Mouse (Mus musculus) hindbrain, embryonic 15.5 days (tissue): Measurements from ENCODE around the gene Tmem164. TPM values are rescaled to one million over a fixed set of nuclear protein-coding genes. Genes with fewer than 3 reads are reported as not detected.

Source experiments
- ATAC-seq: fragments of 200-750 bp; cut with Nextera tagmentation; 2 replicates; pipeline ENCODE4 v1.8.0; 2017; ENCODE audit warnings: low read depth, moderate number of reproducible peaks, moderate TSS enrichment; ENCODE audit not compliant: low FRiP score
- H3K27ac ChIP-seq: fragments of 300-500 bp; sonication (generic); replicated peaks from 2 replicates; pipeline ENCODE4 v1.5.1; 2015; ENCODE audit warnings: mild to moderate bottlenecking, inconsistent platforms
- H3K27me3 ChIP-seq: fragments of 300-500 bp; sonication (generic); 2 replicates; pipeline ENCODE4 v1.6.1; 2015; ENCODE audit warnings: control low read depth, inconsistent platforms
- H3K36me3 ChIP-seq: fragments of 300-500 bp; sonication (generic); 2 replicates; pipeline ENCODE4 v1.6.1; 2015; ENCODE audit warnings: control low read depth, inconsistent platforms
- H3K4me1 ChIP-seq: fragments of 300-500 bp; sonication (generic); replicated peaks from 2 replicates; pipeline ENCODE4 v1.6.1; 2015; ENCODE audit warnings: control low read depth, inconsistent platforms
- H3K4me2 ChIP-seq: fragments of 300-500 bp; sonication (generic); 2 replicates; pipeline ENCODE4 v1.6.1; 2015; ENCODE audit warnings: moderate library complexity, mild to moderate bottlenecking, inconsistent platforms
- H3K4me3 ChIP-seq: fragments of 300-500 bp; sonication (generic); 2 replicates; pipeline ENCODE4 v1.5.1; 2015; ENCODE audit warnings: mild to moderate bottlenecking, inconsistent platforms
- H3K9ac ChIP-seq: fragments of 300-500 bp; sonication (generic); 2 replicates; pipeline ENCODE4 v1.6.1; 2015; ENCODE audit warnings: inconsistent platforms
- H3K9me3 ChIP-seq: fragments of 300-500 bp; sonication (generic); 2 replicates; pipeline ENCODE4 v1.6.1; 2016; ENCODE audit warnings: control low read depth, inconsistent platforms
- WGBS: fragments of 180-500 bp; shearing (Covaris S2); methylation state at CpG from one replicate; pipeline ENCODE4 v1.1.7; 2015; 5-methylcytosine and 5-hydroxymethylcytosine counted together
- polyA plus RNA-seq: library from polyadenylated mRNA; unstranded; fragments of >200 nt; fragmentation: Nextera tagmentation; extraction: Ambion mirVana; gene quantifications from 2 replicates; pipeline ENCODE4 v1.2.1, GENCODE M21; 2015

Gene Tmem164
- polyA plus RNA-seq, 1 experiment from 2014 or later = 25.1 TPM

DNA sequence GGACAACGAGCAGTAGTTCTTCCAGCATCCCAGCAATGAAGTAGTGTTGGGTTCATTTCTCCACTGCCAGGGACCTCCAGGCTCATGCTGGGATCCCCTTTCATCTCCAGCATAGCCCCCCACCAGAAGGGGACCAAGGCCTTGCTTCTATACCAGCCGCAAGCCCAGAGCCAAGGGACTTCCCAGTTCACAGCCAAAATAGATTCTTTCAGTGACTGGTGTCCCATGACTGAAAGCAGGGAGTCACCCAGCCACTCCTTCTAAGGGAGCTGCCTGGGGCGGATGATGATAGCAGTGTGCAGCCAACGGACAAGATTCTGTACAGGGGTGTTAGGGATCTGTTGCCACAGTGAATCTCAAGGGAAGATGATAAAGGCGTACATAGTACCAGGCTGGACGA, 153.6 kb downstream of the Tmem164 start:
- 90% methylated on average over 6 of the region's 6 CpGs for WGBS
- H3K4me1 ChIP-seq = no peaks in the 10 kb centered on the region
- H3K27me3 ChIP-seq = no peaks in the 10 kb centered on the region
- ATAC-seq = no peak
- H3K9ac ChIP-seq = no peak overlapping the region
- no peaks in the 10 kb centered on the region for H3K36me3 ChIP-seq
- no peak overlapping the region for H3K4me2 ChIP-seq
- H3K9me3 ChIP-seq = no peaks in the 10 kb centered on the region
- no peak overlapping the region for H3K4me3 ChIP-seq
- no peak overlapping the region for H3K27ac ChIP-seq

GRCm38 (mm10) chrX:142836399-142836798, 155.2 kb downstream of the Tmem164 start:
- H3K4me1 ChIP-seq = no peaks in the 10 kb centered on the region
- no peak overlapping the region for H3K9ac ChIP-seq
- H3K36me3 ChIP-seq = no peaks in the 10 kb centered on the region
- H3K27ac ChIP-seq = no peak overlapping the region
- no peaks in the 10 kb centered on the region for H3K9me3 ChIP-seq
- no peak for ATAC-seq
- H3K4me3 ChIP-seq = no peak overlapping the region
- no peaks in the 10 kb centered on the region for H3K27me3 ChIP-seq
- H3K4me2 ChIP-seq = no peak overlapping the region
- 94% methylated on average over 7 of the region's 7 CpGs for WGBS

- no peak overlapping the region for H3K4me3 ChIP-seq
These were observed 156.1 kb downstream of the Tmem164 start for GRCm38 (mm10) chrX:142837316-142837715.

GRCm38 (mm10) chrX:142838841-142839240, 157.6 kb downstream of the Tmem164 start:
- Histone ChIP-seq H3K4me2 (no peak overlapping the region), H3K27ac (no peak overlapping the region), H3K4me3 (no peak overlapping the region), H3K36me3 (no peaks in the 10 kb centered on the region), H3K27me3 (no peaks in the 10 kb centered on the region), H3K9ac (no peak overlapping the region), H3K4me1 (no peaks in the 10 kb centered on the region), H3K9me3 (no peaks in the 10 kb centered on the region)
- 75% methylated on average over 2 of the region's 2 CpGs for WGBS
- ATAC-seq = no peak

More at GRCm38 (mm10) chrX:142837316-142837715, 156.1 kb downstream of the Tmem164 start:
- WGBS = 91% methylated on average over 3 of the region's 3 CpGs
- H3K27me3 ChIP-seq = no peaks in the 10 kb centered on the region
- no peaks in the 10 kb centered on the region for H3K4me1 ChIP-seq
- no peak overlapping the region for H3K4me2 ChIP-seq
- ATAC-seq = no peak
- H3K27ac ChIP-seq = no peak overlapping the region
- no peaks in the 10 kb centered on the region for H3K9me3 ChIP-seq
- no peaks in the 10 kb centered on the region for H3K36me3 ChIP-seq
- no peak overlapping the region for H3K9ac ChIP-seq

DNA sequence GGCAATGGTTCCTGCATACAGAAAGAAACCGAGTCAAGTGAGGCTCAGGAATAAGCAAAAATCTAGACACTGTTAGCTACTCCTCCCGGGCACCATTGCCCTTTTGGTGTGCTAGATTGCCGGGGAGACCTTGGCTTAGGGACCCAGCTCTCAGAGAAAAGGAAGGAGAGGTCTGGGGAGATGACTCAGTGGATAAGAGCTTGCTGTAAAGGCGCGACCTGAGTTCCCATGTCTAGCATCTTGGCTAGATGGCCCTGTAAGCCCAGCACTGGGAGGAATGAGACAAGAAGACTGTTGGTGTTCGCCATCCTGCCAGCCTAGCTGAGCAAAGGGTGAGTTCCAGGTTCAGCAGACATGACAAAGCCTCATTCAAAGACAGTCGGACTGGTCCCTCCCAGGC, 158.2 kb downstream of the Tmem164 start:
- Histone ChIP-seq H3K36me3 (no peaks in the 10 kb centered on the region), H3K4me2 (no peak overlapping the region), H3K9ac (no peak overlapping the region), H3K27ac (no peak overlapping the region), H3K9me3 (no peaks in the 10 kb centered on the region), H3K27me3 (no peaks in the 10 kb centered on the region), H3K4me1 (no peaks in the 10 kb centered on the region), H3K4me3 (no peak overlapping the region)
- 85% methylated on average over 7 of the region's 7 CpGs for WGBS
- no peak for ATAC-seq

GRCm38 (mm10) chrX:142841916-142842315, 160.7 kb downstream of the Tmem164 start:
- WGBS = 87% methylated on average over 4 of the region's 4 CpGs
- Histone ChIP-seq H3K9ac (no peak overlapping the region), H3K4me1 (no peaks in the 10 kb centered on the region), H3K36me3 (no peaks in the 10 kb centered on the region), H3K27ac (no peak overlapping the region), H3K27me3 (no peaks in the 10 kb centered on the region), H3K4me3 (no peak overlapping the region), H3K9me3 (no peaks in the 10 kb centered on the region), H3K4me2 (no peak overlapping the region)
- ATAC-seq = no peak

- Histone ChIP-seq H3K27me3 (no peaks in the 10 kb centered on the region), H3K9ac (no peak overlapping the region), H3K36me3 (no peaks in the 10 kb centered on the region), H3K4me1 (no peaks in the 10 kb centered on the region), H3K27ac (no peak overlapping the region), H3K9me3 (no peaks in the 10 kb centered on the region), H3K4me2 (no peak overlapping the region), H3K4me3 (no peak overlapping the region)
- ATAC-seq = no peak
- WGBS = 88% methylated on average over 6 of the region's 6 CpGs
These were observed 165.1 kb downstream of the Tmem164 start for GRCm38 (mm10) chrX:142846266-142846665.

DNA sequence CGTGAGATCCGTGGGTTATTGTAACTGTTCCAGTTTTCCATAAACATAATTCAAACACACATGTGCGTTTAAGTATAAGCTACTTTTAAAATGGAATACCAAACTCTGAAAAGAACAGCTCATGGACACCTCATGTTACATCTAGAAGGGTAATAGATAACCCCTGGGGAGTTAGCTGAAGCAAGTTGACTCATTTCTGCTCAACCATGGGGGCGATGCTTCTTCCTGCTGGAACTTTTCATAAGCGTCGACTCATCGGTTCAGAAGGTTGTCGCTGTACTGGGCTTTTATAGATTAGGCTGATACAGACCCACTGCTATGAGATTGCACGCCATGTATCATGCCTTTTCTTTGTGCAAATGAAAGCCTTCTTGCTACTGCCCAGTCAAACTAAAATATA, 166.8 kb downstream of the Tmem164 start:
- 92% methylated on average over 9 of the region's 9 CpGs for WGBS
- H3K9me3 ChIP-seq = no peaks in the 10 kb centered on the region
- H3K27me3 ChIP-seq = no peaks in the 10 kb centered on the region
- H3K4me1 ChIP-seq = no peaks in the 10 kb centered on the region
- no peak for ATAC-seq
- no peak overlapping the region for H3K27ac ChIP-seq
- no peak overlapping the region for H3K4me2 ChIP-seq
- H3K4me3 ChIP-seq = no peak overlapping the region
- no peaks in the 10 kb centered on the region for H3K36me3 ChIP-seq
- H3K9ac ChIP-seq = no peak overlapping the region

- H3K27ac ChIP-seq = no peak overlapping the region
- H3K27me3 ChIP-seq = no peaks in the 10 kb centered on the region
- ATAC-seq = no peak
- no peak overlapping the region for H3K9ac ChIP-seq
- H3K9me3 ChIP-seq = no peaks in the 10 kb centered on the region
- WGBS = 59% methylated on average over 2 of the region's 2 CpGs
- H3K4me3 ChIP-seq = no peak overlapping the region
- no peak overlapping the region for H3K4me2 ChIP-seq
- no peaks in the 10 kb centered on the region for H3K36me3 ChIP-seq
- no peaks in the 10 kb centered on the region for H3K4me1 ChIP-seq
These were observed 188.6 kb downstream of the Tmem164 start for GRCm38 (mm10) chrX:142869844-142870243.

GRCm38 (mm10) chrX:142882255-142882654, 201.0 kb downstream of the Tmem164 start:
- H3K9ac ChIP-seq = no peak overlapping the region
- H3K9me3 ChIP-seq = no peaks in the 10 kb centered on the region
- H3K27ac ChIP-seq = no peak overlapping the region
- H3K4me3 ChIP-seq = no peak overlapping the region
- no peak overlapping the region for H3K4me2 ChIP-seq
- H3K36me3 ChIP-seq = no peaks in the 10 kb centered on the region
- WGBS = 94% methylated on average over 5 of the region's 5 CpGs
- no peaks in the 10 kb centered on the region for H3K27me3 ChIP-seq
- no peak for ATAC-seq
- H3K4me1 ChIP-seq = no peaks in the 10 kb centered on the region

GRCm38 (mm10) chrX:142883593-142883992, 202.4 kb downstream of the Tmem164 start:
- Histone ChIP-seq H3K4me1 (no peaks in the 10 kb centered on the region), H3K4me3 (no peak overlapping the region), H3K9me3 (no peaks in the 10 kb centered on the region), H3K4me2 (no peak overlapping the region), H3K9ac (no peak overlapping the region), H3K27ac (no peak overlapping the region), H3K36me3 (no peaks in the 10 kb centered on the region), H3K27me3 (no peaks in the 10 kb centered on the region)
- ATAC-seq = no peak
- 87% methylated on average over 4 of the region's 4 CpGs for WGBS

- no peak for ATAC-seq
- Histone ChIP-seq H3K4me1 (no peaks in the 10 kb centered on the region), H3K36me3 (no peaks in the 10 kb centered on the region), H3K9me3 (no peaks in the 10 kb centered on the region), H3K4me2 (no peak overlapping the region), H3K9ac (no peak overlapping the region), H3K27ac (no peak overlapping the region), H3K27me3 (no peaks in the 10 kb centered on the region), H3K4me3 (no peak overlapping the region)
- WGBS = 88% methylated on average over 7 of the region's 7 CpGs
These were observed 204.8 kb downstream of the Tmem164 start for GRCm38 (mm10) chrX:142885962-142886361.
